Mouse (Mus musculus) adrenal gland, postnatal 14 days (tissue): ENCODE measurements at regions not wholly inside any gene's neighbourhood (a gene's known extent, or its start where the extent isn't known, plus 50 kb on each side); places are given as distances from the start of the nearest gene placed in this dataset.
"Not testable (repeated sequence)": the region's sequence is repeated elsewhere in the genome, so short reads cannot be mapped to it uniquely, and the experiment has no call there.

Experiments used
- DNase-seq: peaks from one replicate; pipeline ENCODE4 v3.0.0; 2021; ENCODE audit warnings: mixed read lengths

- DNase-seq: no peak
Observed at GRCm38 (mm10) chr6:3319378-3319777, 80.0 kb downstream of the Samd9l start.

GRCm38 (mm10) chr6:3307598-3308220 lies 91.7 kb downstream of the Samd9l start:
- DNase-seq: peak; percentile 55

DNA sequence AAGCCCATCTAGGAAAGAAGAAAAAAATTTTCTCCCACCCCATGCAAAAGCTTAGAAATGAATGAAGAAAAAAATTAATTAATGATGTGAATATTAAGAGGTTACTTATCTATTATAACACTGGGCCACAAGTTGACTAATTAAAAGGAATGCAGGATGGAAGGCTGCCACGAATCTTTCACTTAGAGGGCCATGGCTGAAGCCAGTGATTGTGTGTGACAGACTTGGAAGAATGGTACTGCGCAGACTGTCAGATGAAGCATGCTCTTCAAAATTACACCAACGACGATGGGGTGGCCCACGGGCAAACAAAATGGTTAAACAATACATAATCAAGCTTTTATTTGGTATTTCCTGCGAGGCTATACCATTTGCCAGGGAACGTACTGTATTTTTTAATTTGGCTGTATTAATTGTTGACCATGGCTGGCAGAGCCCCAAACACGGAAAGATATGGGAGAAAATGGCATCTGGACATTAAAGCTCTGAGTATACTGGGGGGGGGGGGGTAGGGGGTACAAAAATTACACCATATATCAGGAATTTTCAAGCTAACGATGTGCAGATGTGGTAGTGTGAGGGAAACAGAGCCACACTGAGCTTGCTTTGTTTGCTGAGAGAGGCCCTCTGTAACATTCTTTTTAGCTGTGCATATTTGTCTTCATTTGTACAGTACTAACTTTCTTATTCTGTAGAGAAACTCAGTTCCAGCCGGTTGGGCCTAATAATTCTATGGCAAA lies 94.3 kb downstream of the Samd9l start:
- not testable (repeated sequence) for DNase-seq

- not testable (repeated sequence) for DNase-seq
Observed at GRCm38 (mm10) chr6:3293316-3293715, 106.1 kb downstream of the Samd9l start.

DNA sequence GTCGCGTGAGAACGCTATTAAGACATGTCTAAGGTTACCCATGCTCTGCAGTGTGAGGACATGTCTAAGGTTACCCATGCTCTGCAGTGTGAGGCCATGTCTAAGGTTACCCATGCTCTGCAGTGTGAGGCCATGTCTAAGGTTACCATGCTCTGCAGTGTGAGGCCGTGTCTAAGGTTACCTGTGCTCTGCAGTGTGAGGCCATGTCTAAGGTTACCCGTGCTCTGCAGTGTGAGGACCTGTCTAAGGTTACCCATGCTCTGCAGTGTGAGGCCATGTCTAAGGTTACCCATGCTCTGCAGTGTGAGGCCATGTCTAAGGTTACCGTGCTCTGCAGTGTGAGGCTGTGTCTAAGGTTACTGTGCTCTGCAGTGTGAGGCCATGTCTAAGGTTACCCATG lies 107.4 kb downstream of the Samd9l start:
- DNase-seq: not testable (repeated sequence)

GRCm38 (mm10) chr6:3268726-3269125 lies 130.6 kb downstream of the Samd9l start:
- DNase-seq: not testable (repeated sequence)

- DNase-seq: not testable (repeated sequence)
Observed at GRCm38 (mm10) chr6:3265477-3265876, 133.9 kb downstream of the Samd9l start.
